Mouse (Mus musculus) forebrain, embryonic 12.5 days (tissue): ENCODE data around the gene Babam1. TPM values are rescaled to one million over a fixed set of nuclear protein-coding genes. Genes with fewer than 3 reads are reported as not detected.

Source experiments
- ATAC-seq: fragments of 200-750 bp; cut with Nextera tagmentation; 2 replicates; pipeline ENCODE4 v1.8.0; 2017; ENCODE audit warnings: moderate TSS enrichment; ENCODE audit not compliant: low FRiP score
- H3K27ac ChIP-seq: fragments of 300-500 bp; sonication (generic); 2 replicates; pipeline ENCODE4 v1.5.1; 2016; ENCODE audit warnings: mild to moderate bottlenecking
- H3K27me3 ChIP-seq: fragments of 300-500 bp; sonication (generic); 2 replicates; pipeline ENCODE4 v1.6.1; 2016; ENCODE audit warnings: mild to moderate bottlenecking
- H3K36me3 ChIP-seq: fragments of 300-500 bp; sonication (generic); replicated peaks from 2 replicates; pipeline ENCODE4 v1.6.1; 2016; ENCODE audit warnings: mild to moderate bottlenecking
- H3K4me1 ChIP-seq: fragments of 300-500 bp; sonication (generic); 2 replicates; pipeline ENCODE4 v1.6.1; 2016
- H3K4me2 ChIP-seq: fragments of 300-500 bp; sonication (generic); 2 replicates; pipeline ENCODE4 v1.6.1; 2016; ENCODE audit warnings: mild to moderate bottlenecking, moderate library complexity
- H3K4me3 ChIP-seq: fragments of 300-500 bp; sonication (generic); replicated peaks from 2 replicates; pipeline ENCODE4 v1.5.1; 2016; ENCODE audit warnings: mild to moderate bottlenecking
- H3K9ac ChIP-seq: fragments of 300-500 bp; sonication (generic); 2 replicates; pipeline ENCODE4 v1.6.1; 2016; ENCODE audit warnings: mild to moderate bottlenecking
- H3K9me3 ChIP-seq: fragments of 300-500 bp; sonication (generic); 2 replicates; pipeline ENCODE4 v1.6.1; 2016
- WGBS: fragments of 180-500 bp; shearing (Covaris S2); methylation state at CpG from one replicate; pipeline ENCODE4 v1.1.7; 2016; 5-methylcytosine and 5-hydroxymethylcytosine counted together
- polyA plus RNA-seq: library from polyadenylated mRNA; unstranded; fragments of >200 nt; fragmentation: Nextera tagmentation; extraction: Ambion mirVana; gene quantifications from 2 replicates; pipeline ENCODE4 v1.2.1, GENCODE M21; 2016

Gene Babam1
- polyA plus RNA-seq, 1 experiment from 2014 or later = 110 TPM

DNA sequence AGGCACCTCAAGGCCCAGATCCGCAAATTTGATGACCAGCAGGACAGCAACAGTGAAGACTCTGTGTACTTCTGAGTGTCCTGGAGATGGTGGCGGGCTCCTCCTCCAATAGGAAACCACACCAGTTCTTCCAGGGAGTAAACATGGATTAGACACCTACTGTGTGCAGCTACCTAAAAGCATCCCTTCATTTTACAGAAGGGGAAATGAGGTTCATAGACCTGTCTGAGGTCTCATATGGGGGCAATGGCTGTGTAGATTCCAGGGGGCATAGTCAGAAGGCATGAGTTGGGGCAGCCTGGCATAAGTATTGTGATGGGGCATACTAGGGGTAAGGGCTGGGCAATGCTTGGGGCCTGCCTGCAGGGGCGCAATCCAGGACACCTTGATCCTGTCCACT, 23.7 kb upstream of the Babam1 start:
- 86% methylated on average over 3 of the region's 3 CpGs for WGBS
- no peak overlapping the region for H3K4me2 ChIP-seq
- H3K27ac ChIP-seq = no peak overlapping the region
- ATAC-seq = no peak
- no peak overlapping the region for H3K4me3 ChIP-seq
- peaks cover 31% of the 10 kb centered on the region for H3K4me1 ChIP-seq
- no peaks in the 10 kb centered on the region for H3K9me3 ChIP-seq
- H3K36me3 ChIP-seq = peaks cover 34% of the 10 kb centered on the region
- H3K9ac ChIP-seq = no peak overlapping the region
- peaks cover 18% of the 10 kb centered on the region for H3K27me3 ChIP-seq

DNA sequence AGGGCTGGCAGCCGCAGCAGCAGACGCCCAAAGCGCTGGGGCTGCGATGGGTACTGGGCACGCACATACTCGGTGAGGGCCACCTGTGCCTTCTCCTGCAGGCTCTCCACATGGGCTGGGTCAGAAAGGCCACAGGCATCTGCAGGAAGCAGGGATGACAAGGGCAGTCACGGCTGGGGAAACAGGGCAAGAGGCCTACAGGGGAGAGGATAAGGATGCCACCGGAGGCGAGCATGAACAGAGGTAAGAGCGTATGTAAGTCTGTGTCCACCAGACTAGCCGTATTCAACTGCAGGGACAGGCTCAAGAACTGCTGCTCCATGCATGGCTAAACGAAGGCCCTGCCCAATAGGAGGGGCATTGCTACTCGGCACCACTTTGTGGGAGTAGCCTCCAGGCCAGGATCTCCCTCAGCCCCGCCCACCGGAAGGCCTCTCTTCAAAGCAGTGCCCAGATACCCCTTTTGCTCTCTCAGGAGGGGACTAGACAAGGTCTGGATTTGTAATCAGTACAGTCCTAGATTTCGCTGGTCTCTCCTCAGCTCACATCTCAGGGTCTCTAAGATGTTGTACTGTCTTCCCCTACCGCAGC, 21.9 kb upstream of the Babam1 start:
- H3K4me2 ChIP-seq = no peak overlapping the region
- ATAC-seq = no peak
- no peaks in the 10 kb centered on the region for H3K9me3 ChIP-seq
- H3K9ac ChIP-seq = peak overlapping the region; percentile 25; the same call in 1 of the 2 replicates
- WGBS = 78% methylated on average over 17 of the region's 17 CpGs
- peak overlapping the region; percentile 5; the same call in 1 of the 2 replicates for H3K27ac ChIP-seq
- H3K27me3 ChIP-seq = peaks cover 26% of the 10 kb centered on the region
- peaks cover 42% of the 10 kb centered on the region for H3K4me1 ChIP-seq
- peaks cover 24% of the 10 kb centered on the region for H3K36me3 ChIP-seq
- H3K4me3 ChIP-seq = no peak overlapping the region

DNA sequence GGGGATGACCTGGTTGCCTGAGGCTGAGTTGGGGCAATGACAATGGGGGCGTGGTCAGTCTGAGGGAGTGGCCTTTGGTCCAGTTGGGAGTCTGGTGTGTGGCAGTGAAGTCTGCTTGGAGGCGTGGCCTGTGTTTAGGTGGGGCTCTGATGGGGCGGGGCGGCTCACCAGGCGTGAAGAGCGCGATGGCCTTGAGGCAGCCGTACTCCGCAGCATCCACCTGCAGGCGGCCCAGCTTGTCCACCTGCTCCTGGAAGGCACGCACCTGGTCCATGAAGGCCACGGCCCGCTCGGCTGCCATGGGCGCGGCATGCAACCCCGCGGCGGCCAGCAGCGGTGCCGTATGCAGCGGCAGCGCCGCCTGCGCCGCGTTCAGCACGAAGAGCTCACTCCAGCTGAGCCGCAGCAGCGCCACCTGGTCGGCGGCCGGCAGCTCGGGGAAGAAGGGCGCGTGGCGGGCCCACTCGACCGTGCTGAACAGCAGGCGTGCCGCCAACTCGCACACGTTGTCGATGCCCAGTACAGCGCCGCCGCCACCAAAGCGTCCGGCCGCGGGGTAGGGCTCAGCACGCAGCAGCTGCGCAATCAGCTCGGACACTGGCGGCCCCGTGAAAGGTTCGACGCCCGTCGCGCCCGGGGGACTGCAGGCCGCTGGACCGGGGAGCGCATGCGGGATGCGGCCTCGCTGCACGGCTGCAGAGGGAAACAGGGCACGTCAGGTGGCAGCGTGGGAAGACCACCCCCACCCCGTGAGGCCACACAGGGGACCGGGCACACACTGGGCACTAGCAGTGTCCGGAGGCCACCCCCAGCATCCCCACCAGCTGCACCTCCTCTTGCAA, 20.9 kb upstream of the Babam1 start:
- ATAC-seq = peak; percentile 7; the same call in 1 of the 2 replicates
- H3K27ac ChIP-seq = peak overlapping the region; percentile 65
- WGBS = 3% methylated on average over 74 of the region's 74 CpGs
- no peaks in the 10 kb centered on the region for H3K9me3 ChIP-seq
- H3K4me1 ChIP-seq = peaks cover 49% of the 10 kb centered on the region
- H3K27me3 ChIP-seq = peaks cover 30% of the 10 kb centered on the region
- H3K36me3 ChIP-seq = peaks cover 21% of the 10 kb centered on the region
- peak overlapping the region; percentile 36 for H3K4me3 ChIP-seq
- peak overlapping the region; percentile 60 for H3K4me2 ChIP-seq
- peak overlapping the region; percentile 49 for H3K9ac ChIP-seq

DNA sequence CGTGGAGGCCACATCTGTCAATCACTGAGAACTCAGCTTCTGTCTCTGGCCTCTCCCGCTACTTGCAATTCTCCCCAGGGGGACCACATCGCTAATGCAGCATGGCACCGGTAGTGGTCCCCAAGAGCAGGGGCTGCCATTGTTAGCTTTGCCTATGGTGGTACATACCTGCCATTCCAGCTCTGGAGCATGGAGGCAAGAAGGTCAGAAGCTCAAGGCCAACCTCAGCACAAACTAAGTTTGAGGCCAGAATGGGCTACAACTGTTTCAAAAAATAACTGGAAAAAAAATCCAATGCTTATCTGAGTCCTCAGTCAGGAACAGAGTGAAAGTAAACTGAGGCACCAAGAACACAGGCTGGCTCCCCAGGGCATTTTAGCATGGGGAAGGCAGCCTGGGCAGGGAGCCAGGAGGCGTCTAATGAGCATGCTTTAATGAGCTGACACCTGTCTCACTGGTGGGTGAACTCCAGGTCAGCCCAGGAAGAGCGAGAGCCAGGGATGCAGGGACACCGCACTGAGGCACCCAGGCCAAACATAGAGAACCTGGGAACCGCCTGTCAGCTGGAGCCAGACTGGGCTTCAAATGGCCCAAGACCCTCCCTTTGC, 20.1 kb upstream of the Babam1 start:
- Histone ChIP-seq H3K9ac (peak overlapping the region; percentile 49), H3K9me3 (no peaks in the 10 kb centered on the region), H3K27ac (no peak overlapping the region), H3K27me3 (peaks cover 35% of the 10 kb centered on the region), H3K36me3 (peaks cover 21% of the 10 kb centered on the region), H3K4me3 (peak overlapping the region; percentile 36), H3K4me2 (peak overlapping the region; percentile 60), H3K4me1 (peaks cover 55% of the 10 kb centered on the region)
- 36% methylated on average over 8 of the region's 8 CpGs for WGBS
- no peak for ATAC-seq

DNA sequence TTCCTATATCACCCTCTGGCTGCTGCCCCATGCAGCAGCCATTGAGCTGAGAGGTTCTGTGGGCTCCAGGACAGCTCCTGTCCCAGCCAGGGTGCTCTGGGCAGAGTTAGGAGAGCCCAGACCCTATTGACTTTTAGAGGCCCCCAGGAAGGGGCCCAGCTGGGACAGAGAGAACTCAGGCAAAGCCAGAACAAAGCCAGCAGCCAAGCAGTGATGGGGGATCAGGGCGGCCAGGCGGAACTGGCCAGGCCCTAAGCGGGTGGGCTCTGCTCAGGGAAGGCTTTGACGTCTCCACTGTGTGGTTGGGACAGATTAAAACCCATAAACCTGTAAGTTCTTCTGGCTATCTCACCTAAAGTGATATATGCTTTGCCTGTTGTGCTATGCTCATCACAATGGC, 17.7 kb upstream of the Babam1 start:
- peaks cover 72% of the 10 kb centered on the region for H3K4me1 ChIP-seq
- no peaks in the 10 kb centered on the region for H3K9me3 ChIP-seq
- 15% methylated on average over 4 of the region's 4 CpGs for WGBS
- H3K4me2 ChIP-seq = peak overlapping the region; percentile 98
- no peak overlapping the region for H3K4me3 ChIP-seq
- H3K27me3 ChIP-seq = peaks cover 35% of the 10 kb centered on the region
- ATAC-seq = no peak
- H3K27ac ChIP-seq = no peak overlapping the region
- H3K9ac ChIP-seq = no peak overlapping the region
- peaks cover 14% of the 10 kb centered on the region for H3K36me3 ChIP-seq

DNA sequence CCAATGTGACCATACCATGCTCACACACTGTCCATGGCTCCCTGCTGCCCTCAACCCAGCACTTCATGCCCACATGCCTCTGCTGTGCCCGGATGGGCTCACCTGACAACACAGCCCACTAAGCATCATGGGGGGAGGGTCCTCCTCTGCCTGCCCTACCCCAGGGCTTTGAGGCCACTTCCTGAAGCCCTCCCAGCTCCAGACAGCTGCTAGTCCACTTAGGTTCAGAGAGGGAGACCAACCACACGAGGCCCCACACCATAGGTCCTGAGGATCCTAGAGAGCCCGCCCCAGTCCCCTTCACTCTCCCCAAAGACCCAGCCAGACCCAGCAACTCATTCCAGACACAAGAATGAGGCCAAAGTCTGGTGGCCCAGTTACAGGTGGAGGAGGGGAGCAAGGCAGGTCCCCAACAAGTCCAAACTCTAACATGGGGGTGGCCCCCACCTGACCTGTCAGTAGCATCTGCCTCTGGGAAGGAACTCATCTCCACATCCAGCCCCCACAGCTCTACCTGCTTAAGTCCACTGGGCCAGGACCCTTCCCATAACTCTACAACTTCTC, 17.1 kb upstream of the Babam1 start:
- Histone ChIP-seq H3K27ac (no peak overlapping the region), H3K4me1 (peaks cover 72% of the 10 kb centered on the region), H3K9ac (peak overlapping the region; percentile 80), H3K4me3 (peak overlapping the region; percentile 75), H3K27me3 (peaks cover 35% of the 10 kb centered on the region), H3K4me2 (peak overlapping the region; percentile 98), H3K36me3 (peaks cover 9% of the 10 kb centered on the region), H3K9me3 (no peaks in the 10 kb centered on the region)
- 39% methylated on average over 3 of the region's 3 CpGs for WGBS
- ATAC-seq = no peak

DNA sequence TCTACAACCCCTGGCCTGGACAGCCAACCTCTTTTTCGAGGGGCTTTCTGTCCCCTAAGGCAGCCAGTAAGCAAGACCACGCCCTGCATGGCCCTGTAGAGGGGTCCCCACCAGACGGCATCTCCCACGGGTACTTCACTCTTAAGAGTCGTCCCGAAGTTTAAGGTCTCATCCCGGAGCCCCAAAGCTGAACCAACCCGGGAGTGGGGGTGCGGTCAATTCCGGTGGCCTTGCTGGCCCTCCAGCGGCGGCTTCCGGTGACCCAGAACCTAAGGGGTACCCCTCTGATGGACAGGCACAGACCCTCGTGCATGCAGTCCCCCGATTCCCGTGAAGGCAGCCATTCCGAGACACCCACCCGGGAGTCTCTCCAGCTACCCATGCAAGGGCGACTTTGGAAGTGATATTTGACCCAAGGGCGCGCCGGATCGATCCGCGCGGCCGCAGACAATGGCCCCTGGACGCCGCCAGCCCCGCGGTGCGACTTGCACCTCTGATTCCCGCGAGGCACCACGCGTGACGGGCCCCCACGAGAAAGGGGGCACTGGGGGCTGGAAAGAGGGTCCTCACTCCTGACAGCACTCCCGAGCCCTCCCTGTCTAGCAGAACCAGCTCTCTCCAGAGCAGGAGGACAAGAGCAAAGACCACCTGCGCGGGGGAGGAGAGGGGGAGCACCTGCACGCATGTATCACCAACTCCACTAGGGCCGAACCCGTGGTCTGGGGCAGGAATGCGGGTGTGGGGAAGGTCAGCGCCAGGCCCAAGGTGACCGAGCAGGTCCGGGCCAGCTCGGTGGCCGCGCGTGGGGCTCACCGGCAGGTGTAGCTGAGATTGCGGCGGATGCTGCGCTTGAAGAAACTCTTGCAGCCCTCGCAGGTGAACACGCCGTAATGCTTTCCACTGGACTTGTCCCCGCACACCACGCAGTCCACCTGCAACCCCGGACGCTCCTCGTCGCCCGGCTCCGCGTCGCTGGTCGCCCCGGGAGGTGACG, 16.2 kb upstream of the Babam1 start:
- peak overlapping the region; percentile 98 for H3K4me2 ChIP-seq
- no peaks in the 10 kb centered on the region for H3K9me3 ChIP-seq
- H3K27ac ChIP-seq = 0 out of 2 replicates have a peak overlapping the region, but pooled peaks have one; percentile 89
- H3K36me3 ChIP-seq = peaks cover 6% of the 10 kb centered on the region
- no peak for ATAC-seq
- H3K27me3 ChIP-seq = peaks cover 35% of the 10 kb centered on the region
- peak overlapping the region; percentile 80 for H3K9ac ChIP-seq
- 1% methylated on average over 72 of the region's 72 CpGs for WGBS
- peak overlapping the region; percentile 75 for H3K4me3 ChIP-seq
- H3K4me1 ChIP-seq = peaks cover 68% of the 10 kb centered on the region

DNA sequence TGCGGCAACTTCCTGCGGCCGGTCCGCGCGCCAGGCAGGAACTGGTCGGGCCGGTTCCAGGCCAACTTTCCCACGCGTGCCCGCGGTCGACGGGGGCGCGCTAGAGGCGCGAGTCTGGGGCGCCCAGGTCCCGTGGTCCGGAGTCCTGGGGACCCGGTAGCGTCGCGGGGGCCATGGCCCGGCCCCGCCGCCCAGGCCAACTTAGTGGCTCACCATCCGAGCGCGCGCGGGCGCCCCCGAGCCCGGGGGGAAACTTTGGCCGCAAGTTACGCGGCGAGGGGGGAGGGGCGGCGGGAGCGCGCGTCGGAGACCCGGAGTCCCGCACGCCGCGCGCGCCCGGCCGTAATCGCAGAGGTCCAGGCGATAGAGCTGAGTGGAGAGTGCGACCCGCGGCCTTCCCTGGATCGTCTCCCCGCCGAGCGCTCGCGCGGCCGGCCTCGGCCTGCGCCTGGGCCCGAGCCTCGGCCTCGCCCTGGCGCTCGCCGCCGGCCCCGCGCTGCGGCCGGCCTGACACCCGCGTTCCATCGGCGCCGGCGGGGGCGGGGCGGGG, 15.2 kb upstream of the Babam1 start, which contains the start of gene Nr2f6:
TSS of gene Nr2f6 (minus strand) at position 540 of the 550 bp plus-strand sequence.
- WGBS = under 1% methylated on average over 58 of the region's 89 CpGs
- Histone ChIP-seq H3K27ac (peak within 1 kb of the TSS; percentile 89), H3K9me3 (no peaks in the 10 kb centered on the region), H3K4me3 (peak within 1 kb of the TSS; percentile 75), H3K36me3 (peaks cover 6% of the 10 kb centered on the region), H3K27me3 (peaks cover 32% of the 10 kb centered on the region), H3K4me2 (peak within 1 kb of the TSS; percentile 98), H3K4me1 (peaks cover 58% of the 10 kb centered on the region), H3K9ac (peak within 1 kb of the TSS; percentile 80)
- peak; percentile 30 for ATAC-seq

DNA sequence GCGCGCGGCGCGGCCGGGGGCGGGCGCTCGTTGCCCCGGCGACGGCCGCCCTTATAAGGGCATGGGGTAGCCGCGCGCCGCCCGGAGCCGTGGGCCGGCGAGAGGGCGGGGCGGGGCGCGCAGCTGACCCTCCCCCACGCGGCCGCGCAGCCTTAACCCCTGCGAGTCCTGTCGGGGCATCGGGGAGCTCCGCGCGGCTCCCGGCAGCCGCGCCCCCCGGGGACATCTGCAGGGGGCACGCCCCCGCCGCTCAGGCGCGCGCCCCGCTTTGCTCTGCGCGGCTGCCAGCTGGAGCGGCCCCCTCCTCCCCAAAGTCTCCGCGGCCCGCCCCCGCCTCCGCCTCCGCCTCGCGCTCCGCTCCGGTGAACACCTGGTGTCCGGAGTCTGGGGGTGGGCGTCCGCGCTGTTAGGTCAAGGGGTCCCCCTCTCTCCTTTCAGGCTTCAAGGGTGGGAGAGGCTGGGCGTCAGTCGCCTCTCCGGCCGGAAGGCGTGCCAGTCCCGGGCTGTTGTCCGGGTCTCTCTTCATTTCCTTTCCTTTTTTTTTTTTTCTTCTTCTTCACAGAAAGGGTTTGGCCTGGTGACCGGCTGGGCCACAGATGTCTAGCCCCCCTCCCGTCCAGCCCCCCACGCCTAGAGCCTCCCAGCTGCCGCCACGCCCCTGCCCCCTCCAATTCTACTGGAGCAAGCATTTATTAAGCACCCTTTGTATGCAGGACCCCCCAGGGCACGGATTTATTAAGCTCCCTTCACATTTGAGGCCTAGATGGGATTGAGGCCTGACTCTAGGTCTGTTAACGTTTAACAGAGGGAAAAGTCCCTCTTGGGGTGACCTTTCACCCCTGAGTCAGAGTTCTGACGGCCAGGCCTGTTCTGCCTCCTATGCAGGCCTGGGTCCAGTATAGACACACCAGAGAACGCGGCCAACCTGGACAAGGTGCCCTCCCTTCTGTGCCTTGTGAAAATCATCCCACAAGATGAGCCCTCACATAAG, 14.4 kb upstream of the Babam1 start:
- ATAC-seq = peak; percentile 85
- Histone ChIP-seq H3K27me3 (peaks cover 24% of the 10 kb centered on the region), H3K4me1 (peaks cover 52% of the 10 kb centered on the region), H3K4me3 (peak overlapping the region; percentile 75), H3K27ac (peak overlapping the region; percentile 89), H3K9me3 (no peaks in the 10 kb centered on the region), H3K36me3 (peaks cover 6% of the 10 kb centered on the region), H3K4me2 (peak overlapping the region; percentile 98), H3K9ac (peak overlapping the region; percentile 80)
- 2% methylated on average over 46 of the region's 80 CpGs for WGBS

DNA sequence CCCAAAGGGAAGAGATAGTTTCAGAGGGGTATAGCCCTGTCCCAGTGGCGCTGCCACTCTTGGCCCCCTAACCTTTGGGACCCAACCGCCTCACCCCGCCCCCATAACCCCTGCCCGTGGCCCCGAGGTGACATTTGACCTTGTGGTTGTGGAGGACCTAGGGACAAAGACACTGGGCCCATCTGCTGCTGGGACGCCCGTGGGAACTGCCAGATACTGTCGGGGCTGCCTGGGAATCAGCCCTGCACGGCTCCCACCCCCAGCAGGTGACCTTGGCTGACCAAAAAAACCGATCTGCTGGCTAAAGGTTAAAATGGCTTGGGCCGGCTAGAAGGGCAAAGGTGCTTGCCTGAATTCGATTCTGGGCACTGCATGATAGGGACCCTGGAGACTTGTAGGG, 13.3 kb upstream of the Babam1 start:
- Histone ChIP-seq H3K4me1 (peaks cover 48% of the 10 kb centered on the region), H3K4me2 (no peak overlapping the region), H3K27ac (peak overlapping the region; percentile 89; the same call in 1 of the 2 replicates), H3K9me3 (no peaks in the 10 kb centered on the region), H3K36me3 (no peaks in the 10 kb centered on the region), H3K27me3 (peaks cover 15% of the 10 kb centered on the region), H3K4me3 (no peak overlapping the region), H3K9ac (no peak overlapping the region)
- WGBS = 14% methylated on average over 12 of the region's 12 CpGs
- ATAC-seq = no peak
